Mouse (Mus musculus): ENCODE results near the gene Urb2. TPM values are rescaled to one million over a fixed set of nuclear protein-coding genes. Genes with fewer than 3 reads are reported as not detected.
"Not testable (repeated sequence)": the region's sequence is repeated elsewhere in the genome, so short reads cannot be mapped to it uniquely, and the experiment has no call there.

Urb2 gene
- polyA plus RNA-seq, 1 experiment, result 3.3 TPM

DNA sequence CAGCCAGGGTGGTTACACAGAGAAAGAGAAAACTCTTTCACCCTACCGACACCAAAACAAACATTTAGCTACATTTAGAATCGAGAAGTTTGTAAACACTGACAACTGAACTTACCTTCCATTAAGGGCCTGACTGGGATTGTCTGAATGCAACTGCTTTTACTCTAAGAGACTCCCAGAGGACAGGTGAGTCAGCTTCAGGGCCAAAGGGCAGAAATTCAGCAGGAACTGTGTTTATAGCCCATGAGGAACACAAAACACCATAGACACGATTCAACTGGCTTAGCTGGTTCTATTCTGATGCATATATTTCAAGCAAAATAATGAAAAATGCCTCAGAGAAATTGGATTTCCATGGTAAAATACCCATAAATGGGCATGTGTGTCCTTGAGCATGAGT lies 6.6 kb upstream of the Urb2 start:
- Histone ChIP-seq H3K27ac (ENCODE audit: insufficient read depth, low read depth, low read length) (no peak overlapping the region), H3K4me3 (ENCODE audit: insufficient read depth, low read depth, low read length) (no peak overlapping the region), H3K4me1 (ENCODE audit: control insufficient read depth, insufficient read depth, low read length) (peaks cover 7% of the 10 kb centered on the region; the same call in 1 of the 2 replicates), H3K36me3 (ENCODE audit: control insufficient read depth, insufficient read depth, low read length) (no peaks in the 10 kb centered on the region), H3K27me3 (replicated peaks; ENCODE audit: control insufficient read depth, insufficient read depth, low read length) (no peaks in the 10 kb centered on the region)
- DNase-seq, result peak; percentile 11
- 53% methylated on average over 3 of the region's 3 CpGs for WGBS
- TF ChIP-seq CTCF (conservative IDR thresholded peaks at IDR 0.05; ENCODE audit: insufficient read depth, insufficient read length, low read depth, low read length), result no peak
- no peak for TF ChIP-seq POLR2A (IDR thresholded peaks at IDR 0.05; ENCODE audit: low read depth, low read length)

DNA sequence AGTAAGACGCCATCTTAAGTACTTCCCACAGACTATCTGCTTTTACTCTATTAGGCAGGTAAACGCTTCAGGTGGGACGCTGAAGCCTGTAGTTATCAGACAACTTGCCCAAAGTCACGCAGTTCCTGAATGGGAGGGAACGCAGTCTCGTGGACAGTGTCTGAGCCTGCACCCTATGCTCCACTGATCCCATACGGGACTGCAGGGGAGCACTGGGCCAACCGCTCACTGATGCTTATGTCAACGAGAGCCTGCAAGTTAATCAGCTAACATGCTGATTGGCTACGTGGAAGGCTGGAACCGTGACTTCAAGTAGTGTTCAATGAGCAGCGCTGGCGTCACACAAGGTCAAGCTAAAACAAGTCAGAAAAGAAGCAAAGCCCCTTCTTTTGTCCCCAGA lies 1.5 kb upstream of the Urb2 start:
- Histone ChIP-seq H3K4me3 (ENCODE audit: insufficient read depth, low read depth, low read length) (peak overlapping the region; percentile 6; the same call in 1 of the 2 replicates), H3K27me3 (replicated peaks; ENCODE audit: control insufficient read depth, insufficient read depth, low read length) (no peaks in the 10 kb centered on the region), H3K27ac (ENCODE audit: insufficient read depth, low read depth, low read length) (no peak overlapping the region), H3K4me1 (ENCODE audit: control insufficient read depth, insufficient read depth, low read length) (peaks cover 9% of the 10 kb centered on the region; the same call in 1 of the 2 replicates), H3K36me3 (ENCODE audit: control insufficient read depth, insufficient read depth, low read length) (no peaks in the 10 kb centered on the region)
- WGBS, result 35% methylated on average over 13 of the region's 13 CpGs
- DNase-seq, result peak; percentile 40
- TF ChIP-seq CTCF (conservative IDR thresholded peaks at IDR 0.05; ENCODE audit: insufficient read depth, insufficient read length, low read depth, low read length), result no peak
- TF ChIP-seq POLR2A (IDR thresholded peaks at IDR 0.05; ENCODE audit: low read depth, low read length), result no peak

DNA sequence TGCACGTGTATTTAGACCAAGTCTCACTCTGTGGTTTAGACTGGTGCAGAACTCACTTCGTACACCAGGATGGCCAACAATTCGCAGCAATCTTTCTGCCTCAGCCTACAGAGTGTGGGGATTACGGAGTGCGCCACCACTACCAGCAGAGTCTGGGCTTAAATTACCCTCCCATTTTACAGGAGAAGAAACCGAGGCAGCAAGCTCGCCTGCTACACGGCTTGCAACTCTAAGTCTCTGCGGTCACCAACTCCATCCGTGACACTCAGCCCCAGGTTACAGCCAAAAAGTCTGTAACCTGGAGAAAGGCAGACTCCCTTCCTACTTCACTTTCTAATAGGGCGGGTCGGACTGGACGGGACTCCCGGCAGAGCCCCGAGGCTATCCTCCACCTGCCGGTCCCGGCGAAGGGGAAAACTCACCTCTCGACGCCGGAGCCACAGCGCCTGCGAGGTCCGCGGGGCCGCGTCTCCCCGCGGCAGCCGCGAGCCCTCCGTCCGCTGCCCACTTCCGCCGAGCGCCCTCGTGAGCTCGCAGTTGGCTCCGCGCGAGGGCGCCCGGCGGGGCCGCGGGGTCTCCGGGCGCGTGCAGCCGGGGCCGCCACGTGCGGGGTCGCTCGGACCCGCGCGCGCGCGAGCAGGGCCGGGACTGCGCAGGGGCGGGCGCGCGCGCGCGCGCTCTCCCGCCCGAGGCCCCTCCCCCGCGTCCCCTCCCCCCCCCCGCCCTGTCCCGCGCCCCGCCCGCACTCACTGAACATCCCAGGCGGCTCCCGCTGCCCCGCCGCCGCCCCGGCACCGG lies 670 bp upstream of the Urb2 start:
- Histone ChIP-seq H3K4me3 (ENCODE audit: insufficient read depth, low read depth, low read length) (peak overlapping the region; percentile 75), H3K27me3 (replicated peaks; ENCODE audit: control insufficient read depth, insufficient read depth, low read length) (no peaks in the 10 kb centered on the region), H3K4me1 (ENCODE audit: control insufficient read depth, insufficient read depth, low read length) (peaks cover 9% of the 10 kb centered on the region; the same call in 1 of the 2 replicates), H3K27ac (ENCODE audit: insufficient read depth, low read depth, low read length) (peak overlapping the region; percentile 65), H3K36me3 (ENCODE audit: control insufficient read depth, insufficient read depth, low read length) (no peaks in the 10 kb centered on the region)
- DNase-seq, result no peak
- TF ChIP-seq POLR2A (IDR thresholded peaks at IDR 0.05; ENCODE audit: low read depth, low read length), result no peak
- no peak for TF ChIP-seq CTCF (conservative IDR thresholded peaks at IDR 0.05; ENCODE audit: insufficient read depth, insufficient read length, low read depth, low read length)
- 1% methylated on average over 69 of the region's 87 CpGs for WGBS

DNA sequence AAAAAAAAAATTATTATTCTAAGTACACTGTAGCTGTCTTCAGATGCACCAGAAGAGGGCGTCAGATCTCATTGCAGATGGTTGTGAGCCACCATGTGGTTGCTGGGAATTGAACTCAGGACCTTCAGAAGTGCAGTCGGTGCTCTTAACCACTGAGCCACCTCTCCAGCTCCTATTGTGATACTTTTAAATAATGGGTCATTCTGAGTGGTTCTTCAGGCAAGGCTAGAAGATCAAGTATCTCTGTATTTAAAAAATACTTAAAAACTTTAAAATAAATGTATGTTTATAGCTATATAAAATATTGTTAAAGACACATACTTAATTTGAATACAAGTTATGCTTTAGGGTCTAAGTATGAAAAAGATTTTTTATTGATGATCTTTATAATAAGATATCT lies 5.0 kb downstream of the Urb2 start:
- not testable (repeated sequence) for H3K27me3 ChIP-seq (replicated peaks; ENCODE audit: control insufficient read depth, insufficient read depth, low read length); DNase-seq; H3K36me3 ChIP-seq (ENCODE audit: control insufficient read depth, insufficient read depth, low read length)

DNA sequence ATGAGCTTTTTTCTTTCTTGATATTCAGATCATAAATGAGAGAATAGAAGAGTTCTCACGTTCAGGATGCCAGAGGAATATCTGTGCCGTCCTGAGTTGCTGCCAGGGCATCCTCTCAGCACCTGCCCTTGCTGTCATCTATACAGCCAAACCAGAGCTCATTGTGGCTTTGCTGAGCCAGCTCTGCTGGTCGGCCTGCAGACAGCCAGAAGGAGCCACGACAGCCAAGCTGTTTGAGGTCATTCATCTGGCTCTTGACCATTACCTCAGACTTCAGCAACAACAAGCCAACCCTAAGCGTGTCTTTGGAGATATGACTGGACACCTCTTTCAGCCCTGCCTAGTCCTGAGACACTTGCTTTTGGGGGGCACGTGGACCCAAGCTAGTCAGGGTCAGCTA lies 6.5 kb downstream of the Urb2 start:
- Histone ChIP-seq H3K36me3 (ENCODE audit: control insufficient read depth, insufficient read depth, low read length) (no peaks in the 10 kb centered on the region; the same call in 1 of the 2 replicates), H3K27ac (ENCODE audit: insufficient read depth, low read depth, low read length) (no peak overlapping the region), H3K4me1 (ENCODE audit: control insufficient read depth, insufficient read depth, low read length) (no peaks in the 10 kb centered on the region), H3K4me3 (ENCODE audit: insufficient read depth, low read depth, low read length) (no peak overlapping the region), H3K27me3 (replicated peaks; ENCODE audit: control insufficient read depth, insufficient read depth, low read length) (no peaks in the 10 kb centered on the region)
- WGBS, result 85% methylated on average over 6 of the region's 6 CpGs
- no peak for DNase-seq
- TF ChIP-seq POLR2A (IDR thresholded peaks at IDR 0.05; ENCODE audit: low read depth, low read length) (no peak), CTCF (conservative IDR thresholded peaks at IDR 0.05; ENCODE audit: insufficient read depth, insufficient read length, low read depth, low read length) (no peak)

More for the DNA sequence above, 5.0 kb downstream of the Urb2 start:
- 84% methylated on average over 2 of the region's 2 CpGs for WGBS
- H3K27ac ChIP-seq (ENCODE audit: insufficient read depth, low read depth, low read length); H3K4me1 ChIP-seq (ENCODE audit: control insufficient read depth, insufficient read depth, low read length); H3K4me3 ChIP-seq (ENCODE audit: insufficient read depth, low read depth, low read length): not testable (repeated sequence)

DNA sequence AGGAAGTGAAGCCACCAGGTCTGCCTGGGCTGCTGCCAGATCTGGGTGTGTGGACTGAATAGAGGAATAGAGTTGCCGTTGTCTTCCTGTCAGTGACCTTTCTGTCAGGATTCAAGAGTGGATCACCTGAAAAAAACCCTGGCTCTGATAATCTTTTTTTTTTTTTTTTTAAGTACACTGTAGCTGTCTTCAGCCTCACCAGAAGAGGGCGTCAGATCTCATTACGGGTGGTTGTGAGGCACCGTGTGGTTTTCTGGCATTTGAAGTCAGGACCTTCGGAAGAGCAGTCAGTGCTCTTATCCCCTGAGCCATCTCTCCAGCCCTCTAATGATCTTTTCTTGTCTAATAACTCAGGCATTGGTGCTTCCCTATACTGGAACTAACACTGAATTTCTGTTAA lies 12.1 kb downstream of the Urb2 start:
- Histone ChIP-seq H3K36me3 (ENCODE audit: control insufficient read depth, insufficient read depth, low read length) (peaks cover 2% of the 10 kb centered on the region), H3K4me3 (ENCODE audit: insufficient read depth, low read depth, low read length) (no peak overlapping the region), H3K27ac (ENCODE audit: insufficient read depth, low read depth, low read length) (no peak overlapping the region), H3K27me3 (replicated peaks; ENCODE audit: control insufficient read depth, insufficient read depth, low read length) (no peaks in the 10 kb centered on the region), H3K4me1 (ENCODE audit: control insufficient read depth, insufficient read depth, low read length) (no peaks in the 10 kb centered on the region)
- no peak for DNase-seq
- WGBS, result 58% methylated on average over 5 of the region's 5 CpGs
- TF ChIP-seq CTCF (conservative IDR thresholded peaks at IDR 0.05; ENCODE audit: insufficient read depth, insufficient read length, low read depth, low read length) (0 out of 2 replicates have a peak, but pooled peaks have one; percentile 14), POLR2A (IDR thresholded peaks at IDR 0.05; ENCODE audit: low read depth, low read length) (no peak)

DNA sequence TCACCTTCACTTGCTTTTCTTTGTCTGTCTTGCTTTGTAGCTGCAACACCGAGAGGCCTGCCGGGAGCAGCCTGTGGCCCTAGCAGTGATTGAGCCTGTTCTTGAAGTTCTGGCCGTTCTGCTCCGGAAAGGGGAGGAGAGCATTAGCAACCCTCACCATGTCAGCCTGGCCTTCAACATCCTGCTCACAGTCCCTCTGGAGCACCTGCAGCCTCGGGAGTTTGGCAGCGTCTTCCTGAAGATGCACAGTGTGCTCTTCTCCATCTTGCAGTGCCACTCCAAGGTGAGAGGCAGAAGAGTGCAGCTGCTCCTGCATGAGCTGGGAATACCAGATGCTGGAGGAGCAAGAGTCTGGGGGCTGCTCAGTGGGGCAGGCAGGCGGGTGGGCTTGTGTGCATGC lies 16.8 kb downstream of the Urb2 start:
- Histone ChIP-seq H3K4me1 (ENCODE audit: control insufficient read depth, insufficient read depth, low read length) (no peaks in the 10 kb centered on the region), H3K4me3 (ENCODE audit: insufficient read depth, low read depth, low read length) (no peak overlapping the region), H3K27me3 (replicated peaks; ENCODE audit: control insufficient read depth, insufficient read depth, low read length) (no peaks in the 10 kb centered on the region), H3K27ac (ENCODE audit: insufficient read depth, low read depth, low read length) (no peak overlapping the region), H3K36me3 (ENCODE audit: control insufficient read depth, insufficient read depth, low read length) (peaks cover 2% of the 10 kb centered on the region)
- DNase-seq, result no peak
- TF ChIP-seq POLR2A (IDR thresholded peaks at IDR 0.05; ENCODE audit: low read depth, low read length) (no peak), CTCF (conservative IDR thresholded peaks at IDR 0.05; ENCODE audit: insufficient read depth, insufficient read length, low read depth, low read length) (no peak)
- 91% methylated on average over 7 of the region's 7 CpGs for WGBS
